Mouse (Mus musculus) limb, embryonic 11.5 days (tissue): ENCODE results near the gene Arid4a. TPM values are rescaled to one million over a fixed set of nuclear protein-coding genes. Genes with fewer than 3 reads are reported as not detected.
A peak's percentile ranks its signal among the peaks of the same experiment; 100 is the strongest.
"Not testable (repeated sequence)": the region's sequence is repeated elsewhere in the genome, so short reads cannot be mapped to it uniquely, and the experiment has no call there.

Experiments used
- ATAC-seq: fragments of 200-750 bp; cut with Nextera tagmentation; 2 replicates; pipeline ENCODE4 v1.8.0; 2017; ENCODE audit warnings: low read depth; ENCODE audit not compliant: insufficient number of reproducible peaks, low FRiP score, low TSS enrichment
- DNase-seq: peaks from one replicate; pipeline ENCODE4 v3.0.0-alpha.2; 2015; ENCODE audit warnings: low spot score
- H3K27ac ChIP-seq: fragments of 300-500 bp; sonication (generic); replicated peaks from 2 replicates; pipeline ENCODE4 v1.5.1; 2014; ENCODE audit warnings: low read depth, mild to moderate bottlenecking, low read length
- H3K27me3 ChIP-seq: fragments of 300-500 bp; sonication (generic); 2 replicates; pipeline ENCODE4 v1.6.1; 2014; ENCODE audit warnings: mild to moderate bottlenecking, low read length, mixed read lengths; ENCODE audit not compliant: control insufficient read depth, insufficient read depth
- H3K36me3 ChIP-seq: fragments of 300-500 bp; sonication (generic); 2 replicates; pipeline ENCODE4 v1.6.1; 2014; ENCODE audit warnings: mild to moderate bottlenecking, low read length, moderate library complexity, mixed read lengths; ENCODE audit not compliant: control insufficient read depth, insufficient read depth
- H3K4me1 ChIP-seq: fragments of 300-500 bp; sonication (generic); 2 replicates; pipeline ENCODE4 v1.6.1; 2014; ENCODE audit warnings: low read length, mixed read lengths; ENCODE audit not compliant: control insufficient read depth, insufficient read depth
- H3K4me2 ChIP-seq: fragments of 300-500 bp; sonication (generic); 2 replicates; pipeline ENCODE4 v1.6.1; 2014; ENCODE audit warnings: low read depth, mild to moderate bottlenecking, moderate library complexity; ENCODE audit not compliant: severe bottlenecking
- H3K4me3 ChIP-seq: fragments of 300-500 bp; sonication (generic); 2 replicates; pipeline ENCODE4 v1.5.1; 2014; ENCODE audit warnings: low read depth, low read length
- H3K9ac ChIP-seq: fragments of 300-500 bp; sonication (generic); 2 replicates; pipeline ENCODE4 v1.6.1; 2014; ENCODE audit warnings: mild to moderate bottlenecking, low read length
- H3K9me3 ChIP-seq: fragments of 300-500 bp; sonication (generic); 2 replicates; pipeline ENCODE4 v1.6.1; 2016; ENCODE audit warnings: low read length; ENCODE audit not compliant: control insufficient read depth
- WGBS: fragments of 180-500 bp; shearing (Covaris S2); extraction: QIAGEN DNeasy Blood & Tissue Kit; methylation state at CpG from one replicate; pipeline ENCODE4 v1.1.7; 2014; 5-methylcytosine and 5-hydroxymethylcytosine counted together
- polyA plus RNA-seq: library from polyadenylated mRNA; unstranded; fragments of >200 nt; fragmentation: Nextera tagmentation; extraction: Ambion mirVana; gene quantifications from 2 replicates; pipeline ENCODE4 v1.2.1, GENCODE M21; 2014

Gene Arid4a
- polyA plus RNA-seq, 1 experiment from 2014 or later: 37.4 TPM

GRCm38 (mm10) chr12:71073113-71073730, 57.4 kb downstream of the Arid4a start:
- Histone ChIP-seq H3K9me3 (no peaks in the 10 kb centered on the region), H3K27ac (no peak overlapping the region), H3K9ac (no peak overlapping the region), H3K4me2 (no peak overlapping the region), H3K36me3 (peaks cover 27% of the 10 kb centered on the region), H3K27me3 (no peaks in the 10 kb centered on the region), H3K4me1 (no peaks in the 10 kb centered on the region), H3K4me3 (no peak overlapping the region)
- DNase-seq (peak; percentile 46), ATAC-seq (no peak)
- WGBS: 70% methylated on average over 12 of the region's 12 CpGs

DNA sequence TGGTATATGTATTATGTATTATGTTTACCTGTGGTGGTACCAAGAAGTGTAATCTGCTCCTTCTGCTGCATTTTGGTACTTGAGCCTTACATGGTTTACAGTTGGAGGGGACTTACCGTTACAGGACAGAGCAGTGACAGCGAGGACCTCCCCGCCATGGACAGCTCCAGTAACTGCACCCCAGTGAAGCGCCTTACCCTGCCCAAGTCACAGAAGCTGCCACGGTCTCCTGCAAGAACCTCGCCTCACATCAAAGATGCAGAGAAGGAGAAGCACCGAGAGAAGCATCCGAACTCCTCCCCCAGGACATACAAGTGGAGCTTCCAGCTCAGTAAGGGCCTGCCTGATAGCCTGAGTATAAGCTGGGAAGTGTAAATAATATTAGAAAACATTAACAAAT, 70.5 kb downstream of the Arid4a start:
- Histone ChIP-seq H3K27me3 (no peaks in the 10 kb centered on the region), H3K4me1 (no peaks in the 10 kb centered on the region), H3K4me3 (no peak overlapping the region), H3K36me3 (no peaks in the 10 kb centered on the region), H3K9me3 (no peaks in the 10 kb centered on the region), H3K4me2 (no peak overlapping the region), H3K27ac (no peak overlapping the region), H3K9ac (no peak overlapping the region)
- DNase-seq (no peak), ATAC-seq (no peak)
- 94% methylated on average over 8 of the region's 8 CpGs for WGBS

GRCm38 (mm10) chr12:71104275-71104674, 88.5 kb downstream of the Arid4a start:
- H3K4me2 ChIP-seq, ATAC-seq, H3K27ac ChIP-seq, H3K9ac ChIP-seq, DNase-seq, H3K27me3 ChIP-seq, H3K36me3 ChIP-seq, H3K9me3 ChIP-seq, H3K4me3 ChIP-seq, H3K4me1 ChIP-seq: not testable (repeated sequence)
- 94% methylated on average over 4 of the region's 4 CpGs for WGBS

DNA sequence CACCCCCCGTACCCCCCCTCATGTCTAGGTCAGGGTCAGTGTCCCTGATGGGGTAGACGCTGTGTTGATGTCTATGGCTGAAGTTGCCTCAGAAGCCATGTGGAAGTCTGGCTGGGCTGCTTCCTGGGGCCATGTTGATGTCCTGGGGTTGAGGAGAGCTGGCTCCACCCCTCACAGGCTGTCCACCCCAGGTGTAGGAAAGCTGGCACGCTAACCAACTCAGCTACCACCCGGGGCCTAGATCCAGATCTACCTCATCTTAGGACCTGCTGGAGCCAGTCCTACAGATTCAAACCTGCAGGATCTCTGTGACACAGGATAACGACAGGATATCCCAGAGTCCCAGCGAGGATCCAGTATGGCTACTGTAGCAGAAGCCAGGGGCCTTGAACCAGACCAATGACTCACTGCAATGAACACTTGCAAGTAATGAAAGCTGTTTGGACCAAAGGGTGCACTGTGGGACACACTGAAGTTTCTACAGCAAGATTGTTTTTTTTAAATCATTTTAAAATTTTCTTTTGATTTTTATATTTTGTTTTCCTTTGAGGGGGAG, 91.5 kb downstream of the Arid4a start:
- Histone ChIP-seq H3K4me1 (no peaks in the 10 kb centered on the region), H3K27ac (no peak overlapping the region), H3K9me3 (no peaks in the 10 kb centered on the region), H3K9ac (no peak overlapping the region), H3K27me3 (no peaks in the 10 kb centered on the region), H3K4me2 (no peak overlapping the region), H3K4me3 (no peak overlapping the region), H3K36me3 (no peaks in the 10 kb centered on the region)
- DNase-seq (no peak), ATAC-seq (no peak)
- 83% methylated on average over 6 of the region's 6 CpGs for whole genome bisulfite sequencing

GRCm38 (mm10) chr12:71111331-71111730, 95.5 kb downstream of the Arid4a start, which contains the start of gene Tomm20l:
TSS of gene Tomm20l (plus strand) at chr12:71111428.
- Histone ChIP-seq H3K27ac (no peak within 1 kb of the TSS), H3K4me1 (no peaks in the 10 kb centered on the region), H3K9me3 (no peaks in the 10 kb centered on the region), H3K36me3 (no peaks in the 10 kb centered on the region), H3K9ac (no peak within 1 kb of the TSS), H3K4me3 (peak within 1 kb of the TSS; percentile 14; the same call in 1 of the 2 replicates), H3K27me3 (no peaks in the 10 kb centered on the region), H3K4me2 (peak within 1 kb of the TSS; percentile 44)
- 9% methylated on average over 32 of the region's 33 CpGs for WGBS
- DNase-seq (peak; percentile 67), ATAC-seq (no peak)

DNA sequence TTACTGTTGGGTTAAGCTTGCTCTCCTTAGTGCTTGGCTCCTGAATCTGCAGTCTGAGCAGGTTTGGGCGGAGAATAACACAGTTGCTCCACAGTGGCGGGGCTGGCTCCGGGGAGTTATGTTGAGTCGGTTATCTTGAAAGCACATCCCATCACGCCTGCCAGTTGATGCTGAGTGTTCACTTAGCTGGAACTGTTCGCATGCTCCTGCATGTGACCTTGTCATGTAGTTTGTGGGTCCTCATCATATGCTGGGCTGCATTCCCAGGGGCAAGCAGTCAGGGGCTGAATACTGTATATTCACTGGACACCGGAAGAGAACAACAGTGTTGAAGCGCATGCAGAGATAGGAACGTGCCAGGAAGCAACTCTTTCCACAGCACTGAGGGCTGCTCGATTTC, 97.3 kb downstream of the Arid4a start:
- Histone ChIP-seq H3K4me2 (no peak overlapping the region), H3K27me3 (no peaks in the 10 kb centered on the region), H3K4me3 (no peak overlapping the region), H3K27ac (no peak overlapping the region), H3K9ac (no peak overlapping the region), H3K36me3 (no peaks in the 10 kb centered on the region), H3K9me3 (no peaks in the 10 kb centered on the region), H3K4me1 (no peaks in the 10 kb centered on the region)
- no peak for DNase-seq
- 87% methylated on average over 10 of the region's 10 CpGs for WGBS
- ATAC-seq: no peak

DNA sequence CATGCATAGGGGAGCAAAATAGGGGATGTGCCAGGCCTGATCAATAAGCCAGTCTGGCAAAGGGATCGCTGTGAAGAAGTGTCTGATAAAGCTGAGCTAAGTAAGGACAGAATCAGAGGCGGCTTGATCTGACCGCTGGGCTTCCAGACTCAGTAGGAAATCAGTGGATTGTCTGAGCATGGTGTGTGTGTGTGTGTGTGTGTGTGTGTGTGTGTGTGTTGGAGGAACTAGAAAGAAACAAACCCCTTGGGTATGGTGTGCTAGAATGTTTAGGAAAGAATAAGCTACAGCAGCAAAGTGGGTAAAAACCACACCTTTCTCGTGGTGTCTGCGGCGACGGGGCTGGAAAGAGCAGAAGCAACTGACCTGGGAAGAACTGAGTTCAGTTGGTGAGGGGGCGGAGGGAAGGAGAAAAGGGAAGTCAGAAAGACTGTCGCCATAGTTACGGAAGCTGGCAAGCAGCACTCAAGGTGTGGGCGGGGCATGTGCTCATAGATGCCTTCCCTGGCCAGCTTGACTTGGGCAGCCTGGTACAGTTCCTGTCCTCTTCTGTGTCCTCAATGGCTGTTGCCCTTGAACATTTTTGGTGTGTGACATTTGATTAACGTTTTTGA, 98.0 kb downstream of the Arid4a start:
- no peak overlapping the region for H3K9ac ChIP-seq
- H3K27me3 ChIP-seq: no peaks in the 10 kb centered on the region
- H3K4me2 ChIP-seq: no peak overlapping the region
- no peaks in the 10 kb centered on the region for H3K9me3 ChIP-seq
- DNase-seq (peak; percentile 44), ATAC-seq (no peak)
- H3K27ac ChIP-seq: no peak overlapping the region
- H3K4me1 ChIP-seq: no peaks in the 10 kb centered on the region
- no peak overlapping the region for H3K4me3 ChIP-seq
- no peaks in the 10 kb centered on the region for H3K36me3 ChIP-seq
- 34% methylated on average over 12 of the region's 12 CpGs for WGBS

DNA sequence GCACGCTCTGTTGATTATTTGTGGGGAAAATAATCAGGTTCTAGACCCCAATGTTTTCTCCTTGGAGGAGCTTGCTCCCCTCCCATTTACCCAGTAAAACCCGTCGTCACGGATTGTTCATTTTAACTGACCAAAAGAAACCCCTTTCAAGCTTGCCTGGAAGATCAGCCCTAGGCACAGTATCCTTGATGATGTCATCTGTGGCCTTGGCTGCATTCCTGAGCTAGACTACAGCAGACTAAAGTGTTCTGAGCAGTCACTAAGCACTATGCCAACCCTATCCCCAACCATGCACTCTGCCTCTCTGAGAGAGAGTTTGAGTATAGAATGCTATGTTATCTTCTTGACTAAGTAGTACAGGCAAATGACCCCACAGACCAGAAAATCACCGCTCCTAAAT, 100.6 kb downstream of the Arid4a start:
- Histone ChIP-seq H3K4me2 (no peak overlapping the region), H3K4me1 (no peaks in the 10 kb centered on the region), H3K9ac (no peak overlapping the region), H3K4me3 (no peak overlapping the region), H3K27ac (no peak overlapping the region), H3K36me3 (no peaks in the 10 kb centered on the region), H3K9me3 (no peaks in the 10 kb centered on the region), H3K27me3 (no peaks in the 10 kb centered on the region)
- DNase-seq: no peak
- no peak for ATAC-seq
- WGBS: 83% methylated on average over 5 of the region's 5 CpGs
